Mouse (Mus musculus) lung, postnatal 14 days (tissue): ENCODE measurements around the gene Inpp5f.
"Not testable (repeated sequence)": the region's sequence is repeated elsewhere in the genome, so short reads cannot be mapped to it uniquely, and the experiment has no call there.

Experiments used
- DNase-seq: peaks from one replicate; pipeline ENCODE4 v3.0.0; 2021

Inpp5f gene

GRCm38 (mm10) chr7:128610897-128611798 is at the start of gene Inpp5f:
TSS of gene Inpp5f (plus strand) at chr7:128611328.
- DNase-seq, result peak; percentile 99

- DNase-seq, result peak; percentile 47
These were observed 47.8 kb upstream of the Inpp5f start for GRCm38 (mm10) chr7:128563373-128563772.

- DNase-seq, result no peak
These were observed 44.8 kb upstream of the Inpp5f start for GRCm38 (mm10) chr7:128566311-128566710.

- DNase-seq, result no peak
These were observed 43.4 kb upstream of the Inpp5f start for GRCm38 (mm10) chr7:128567561-128568244.

GRCm38 (mm10) chr7:128569429-128569828 is 41.7 kb upstream of the Inpp5f start:
- DNase-seq, result not testable (repeated sequence)

GRCm38 (mm10) chr7:128569987-128570656 is 41.0 kb upstream of the Inpp5f start:
- DNase-seq, result no peak

- DNase-seq, result not testable (repeated sequence)
These were observed 40.5 kb upstream of the Inpp5f start for GRCm38 (mm10) chr7:128570657-128571056.

- no peak for DNase-seq
These were observed 39.1 kb upstream of the Inpp5f start for GRCm38 (mm10) chr7:128572030-128572429.

GRCm38 (mm10) chr7:128575211-128575610 is 35.9 kb upstream of the Inpp5f start:
- DNase-seq, result no peak

- DNase-seq, result peak; percentile 21
These were observed 35.3 kb upstream of the Inpp5f start for GRCm38 (mm10) chr7:128575794-128576193.

GRCm38 (mm10) chr7:128577607-128578006 is 33.5 kb upstream of the Inpp5f start:
- no peak for DNase-seq

- DNase-seq, result no peak
These were observed 32.8 kb upstream of the Inpp5f start for GRCm38 (mm10) chr7:128578199-128578945.

- no peak for DNase-seq
These were observed 31.7 kb upstream of the Inpp5f start for GRCm38 (mm10) chr7:128579381-128579780.

GRCm38 (mm10) chr7:128580318-128580717 is 30.8 kb upstream of the Inpp5f start:
- DNase-seq, result no peak

- no peak for DNase-seq
These were observed 29.2 kb upstream of the Inpp5f start for GRCm38 (mm10) chr7:128581864-128582484.

GRCm38 (mm10) chr7:128583213-128583948 is 27.7 kb upstream of the Inpp5f start:
- no peak for DNase-seq

GRCm38 (mm10) chr7:128587334-128587933 is 23.7 kb upstream of the Inpp5f start:
- no peak for DNase-seq

GRCm38 (mm10) chr7:128591345-128592084 is 19.6 kb upstream of the Inpp5f start:
- peak; percentile 23 for DNase-seq

GRCm38 (mm10) chr7:128592118-128592935 is 18.8 kb upstream of the Inpp5f start:
- peak; percentile 69 for DNase-seq

GRCm38 (mm10) chr7:128592936-128593241 is 18.2 kb upstream of the Inpp5f start:
- DNase-seq, result no peak
